Mouse (Mus musculus) hindbrain, embryonic 13.5 days (tissue): ENCODE measurements around the gene Phyhd1. TPM values are rescaled to one million over a fixed set of nuclear protein-coding genes. Genes with fewer than 3 reads are reported as not detected.

Source experiments
- ATAC-seq: fragments of 200-750 bp; cut with Nextera tagmentation; 2 replicates; pipeline ENCODE4 v1.8.0; 2017; ENCODE audit warnings: moderate TSS enrichment; ENCODE audit not compliant: low FRiP score
- H3K27ac ChIP-seq: fragments of 300-500 bp; sonication (generic); 2 replicates; pipeline ENCODE4 v1.5.1; 2015; ENCODE audit warnings: inconsistent platforms, mild to moderate bottlenecking, moderate library complexity
- H3K27me3 ChIP-seq: fragments of 300-500 bp; sonication (generic); 2 replicates; pipeline ENCODE4 v1.6.1; 2015; ENCODE audit warnings: mild to moderate bottlenecking, inconsistent platforms
- H3K36me3 ChIP-seq: fragments of 300-500 bp; sonication (generic); 2 replicates; pipeline ENCODE4 v1.6.1; 2015; ENCODE audit warnings: mild to moderate bottlenecking, inconsistent platforms
- H3K4me1 ChIP-seq: fragments of 300-500 bp; sonication (generic); replicated peaks from 2 replicates; pipeline ENCODE4 v1.6.1; 2015; ENCODE audit warnings: inconsistent platforms
- H3K4me2 ChIP-seq: fragments of 300-500 bp; sonication (generic); 2 replicates; pipeline ENCODE4 v1.6.1; 2015; ENCODE audit warnings: inconsistent platforms, mild to moderate bottlenecking, moderate library complexity
- H3K4me3 ChIP-seq: fragments of 300-500 bp; sonication (generic); 2 replicates; pipeline ENCODE4 v1.5.1; 2015; ENCODE audit warnings: mild to moderate bottlenecking, inconsistent platforms
- H3K9ac ChIP-seq: fragments of 300-500 bp; sonication (generic); 2 replicates; pipeline ENCODE4 v1.6.1; 2015; ENCODE audit warnings: mild to moderate bottlenecking, inconsistent platforms
- H3K9me3 ChIP-seq: fragments of 300-500 bp; sonication (generic); 2 replicates; pipeline ENCODE4 v1.6.1; 2016; ENCODE audit warnings: inconsistent platforms
- WGBS: fragments of 180-500 bp; shearing (Covaris S2); methylation state at CpG from one replicate; pipeline ENCODE4 v1.1.7; 2015; 5-methylcytosine and 5-hydroxymethylcytosine counted together
- polyA plus RNA-seq: library from polyadenylated mRNA; unstranded; fragments of >200 nt; fragmentation: Nextera tagmentation; extraction: Ambion mirVana; gene quantifications from 2 replicates; pipeline ENCODE4 v1.2.1, GENCODE M21; 2015

Phyhd1 gene
- polyA plus RNA-seq, 1 experiment from 2014 or later, result 8.3 TPM

GRCm38 (mm10) chr2:30311481-30311880 is 45.5 kb downstream of the Phyhd1 start:
- Histone ChIP-seq H3K4me3 (no peak overlapping the region), H3K4me2 (no peak overlapping the region)
- 98% methylated on average over 2 of the region's 2 CpGs for WGBS

GRCm38 (mm10) chr2:30316136-30316535 is 50.1 kb downstream of the Phyhd1 start:
- 94% methylated on average over 4 of the region's 4 CpGs for WGBS
- no peak overlapping the region for H3K4me3 ChIP-seq

More at GRCm38 (mm10) chr2:30311481-30311880, 45.5 kb downstream of the Phyhd1 start:
- Histone ChIP-seq H3K27me3 (no peaks in the 10 kb centered on the region), H3K27ac (no peak overlapping the region), H3K9ac (no peak overlapping the region), H3K4me1 (no peaks in the 10 kb centered on the region), H3K9me3 (no peaks in the 10 kb centered on the region), H3K36me3 (peaks cover 98% of the 10 kb centered on the region)
- ATAC-seq, result no peak

DNA sequence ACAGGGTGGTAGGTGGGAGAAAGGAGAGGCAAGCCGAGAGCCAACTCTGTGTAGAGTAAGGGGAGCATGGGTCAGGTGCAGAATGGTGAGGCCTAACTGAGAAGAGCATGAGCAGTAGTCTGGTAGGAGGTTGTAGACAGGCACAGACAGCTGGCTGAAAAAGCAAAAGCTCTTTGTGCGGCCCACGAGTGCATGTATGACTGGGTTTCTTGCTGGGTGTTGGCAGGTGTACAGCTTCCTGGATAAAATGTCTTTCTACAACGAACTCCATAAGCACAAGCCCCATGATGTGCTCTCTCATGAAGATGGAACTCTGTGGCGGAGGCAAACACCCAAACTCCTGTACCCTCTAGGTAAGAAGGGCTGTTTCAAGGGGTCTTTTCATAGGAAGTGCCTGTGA is 51.0 kb downstream of the Phyhd1 start:
- H3K9me3 ChIP-seq, result no peaks in the 10 kb centered on the region
- no peak overlapping the region for H3K9ac ChIP-seq
- ATAC-seq, result no peak
- H3K27me3 ChIP-seq, result no peaks in the 10 kb centered on the region
- WGBS, result 95% methylated on average over 5 of the region's 5 CpGs
- no peak overlapping the region for H3K4me3 ChIP-seq
- H3K4me1 ChIP-seq, result no peaks in the 10 kb centered on the region
- no peak overlapping the region for H3K27ac ChIP-seq
- peaks cover 95% of the 10 kb centered on the region for H3K36me3 ChIP-seq
- H3K4me2 ChIP-seq, result no peak overlapping the region

More at GRCm38 (mm10) chr2:30316136-30316535, 50.1 kb downstream of the Phyhd1 start:
- Histone ChIP-seq H3K27ac (no peak overlapping the region), H3K27me3 (no peaks in the 10 kb centered on the region), H3K4me2 (no peak overlapping the region), H3K9me3 (no peaks in the 10 kb centered on the region), H3K4me1 (no peaks in the 10 kb centered on the region), H3K36me3 (peaks cover 93% of the 10 kb centered on the region), H3K9ac (no peak overlapping the region)
- no peak for ATAC-seq

DNA sequence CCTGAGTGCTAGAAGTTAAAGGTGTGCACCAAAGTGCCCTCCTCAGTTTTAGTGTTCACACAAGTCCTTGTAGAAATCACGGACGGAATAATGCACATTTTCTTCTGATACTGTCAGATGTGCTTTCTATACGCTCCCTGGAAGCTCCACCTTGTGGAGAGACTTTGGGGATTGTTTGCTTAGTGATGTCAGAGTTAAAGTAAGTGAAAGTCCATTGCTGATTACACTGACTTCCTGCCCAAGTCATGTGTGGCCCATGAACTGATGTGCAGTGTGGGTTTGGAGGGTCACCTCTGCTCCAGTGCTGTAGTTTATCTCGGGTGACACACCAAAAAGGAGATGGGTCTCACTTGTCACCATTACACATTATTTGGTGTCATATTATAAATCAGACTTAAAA is 53.3 kb downstream of the Phyhd1 start:
- no peak overlapping the region for H3K9ac ChIP-seq
- ATAC-seq, result no peak
- no peak overlapping the region for H3K4me3 ChIP-seq
- 93% methylated on average over 4 of the region's 4 CpGs for WGBS
- H3K9me3 ChIP-seq, result no peaks in the 10 kb centered on the region
- no peaks in the 10 kb centered on the region for H3K27me3 ChIP-seq
- H3K4me1 ChIP-seq, result no peaks in the 10 kb centered on the region
- peaks cover 95% of the 10 kb centered on the region for H3K36me3 ChIP-seq
- no peak overlapping the region for H3K4me2 ChIP-seq
- H3K27ac ChIP-seq, result no peak overlapping the region

DNA sequence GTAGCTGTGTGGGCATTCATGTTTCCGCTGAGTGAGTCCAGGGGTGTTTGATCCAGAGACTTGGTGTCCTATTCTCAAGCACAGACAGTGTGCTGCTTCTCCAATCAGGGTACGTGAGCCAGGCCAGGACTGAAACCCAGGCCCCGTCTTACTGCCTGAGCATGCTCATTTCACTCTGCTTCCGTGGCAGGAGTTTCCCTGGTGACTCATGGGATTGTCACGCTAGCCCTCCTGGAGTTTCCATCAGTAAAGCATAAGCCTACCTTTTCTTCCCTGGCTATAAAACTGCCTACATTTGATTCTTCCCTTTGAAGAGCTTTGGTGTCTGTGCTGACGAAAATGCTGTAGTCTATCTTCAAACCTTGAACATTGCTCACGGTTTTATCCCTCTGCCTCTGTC is 57.1 kb downstream of the Phyhd1 start:
- ATAC-seq, result no peak
- Histone ChIP-seq H3K4me2 (no peak overlapping the region), H3K27me3 (no peaks in the 10 kb centered on the region), H3K4me1 (no peaks in the 10 kb centered on the region), H3K27ac (no peak overlapping the region), H3K9ac (no peak overlapping the region), H3K4me3 (no peak overlapping the region), H3K36me3 (peaks cover 95% of the 10 kb centered on the region), H3K9me3 (no peaks in the 10 kb centered on the region)
- WGBS, result 90% methylated on average over 7 of the region's 7 CpGs

DNA sequence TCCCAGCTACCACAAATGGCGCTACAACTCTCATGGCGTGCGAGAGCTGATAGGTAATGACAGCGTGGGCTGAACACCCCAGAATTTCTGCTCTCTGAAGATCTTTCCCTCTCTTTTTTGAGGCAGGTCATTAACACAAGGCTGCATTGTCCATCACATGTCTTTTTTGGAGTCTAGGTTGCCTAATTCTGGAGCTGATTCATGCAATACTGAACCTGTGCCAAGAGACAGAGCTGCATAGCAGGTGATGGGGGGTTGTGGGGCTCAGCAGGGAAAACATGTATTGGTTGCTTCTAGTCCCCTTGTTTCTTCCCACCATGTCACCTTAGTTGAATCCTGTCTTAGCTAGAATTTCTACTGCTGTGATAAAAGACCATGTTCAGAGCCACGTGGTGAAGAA is 59.3 kb downstream of the Phyhd1 start:
- WGBS, result 93% methylated on average over 5 of the region's 5 CpGs

GRCm38 (mm10) chr2:30327276-30327675 is 61.3 kb downstream of the Phyhd1 start:
- H3K4me3 ChIP-seq, result no peak overlapping the region
- no peak overlapping the region for H3K27ac ChIP-seq
- H3K36me3 ChIP-seq, result peaks cover 98% of the 10 kb centered on the region
- no peaks in the 10 kb centered on the region for H3K27me3 ChIP-seq
- H3K4me1 ChIP-seq, result no peaks in the 10 kb centered on the region
- WGBS, result 94% methylated on average over 7 of the region's 7 CpGs
- no peaks in the 10 kb centered on the region for H3K9me3 ChIP-seq
- ATAC-seq, result no peak
- H3K9ac ChIP-seq, result no peak overlapping the region
- H3K4me2 ChIP-seq, result no peak overlapping the region

More for the DNA sequence above, 59.3 kb downstream of the Phyhd1 start:
- Histone ChIP-seq H3K4me3 (no peak overlapping the region), H3K9me3 (no peaks in the 10 kb centered on the region), H3K9ac (no peak overlapping the region), H3K4me2 (no peak overlapping the region), H3K27ac (no peak overlapping the region), H3K27me3 (no peaks in the 10 kb centered on the region), H3K4me1 (no peaks in the 10 kb centered on the region), H3K36me3 (peaks cover 98% of the 10 kb centered on the region)
- ATAC-seq, result no peak

DNA sequence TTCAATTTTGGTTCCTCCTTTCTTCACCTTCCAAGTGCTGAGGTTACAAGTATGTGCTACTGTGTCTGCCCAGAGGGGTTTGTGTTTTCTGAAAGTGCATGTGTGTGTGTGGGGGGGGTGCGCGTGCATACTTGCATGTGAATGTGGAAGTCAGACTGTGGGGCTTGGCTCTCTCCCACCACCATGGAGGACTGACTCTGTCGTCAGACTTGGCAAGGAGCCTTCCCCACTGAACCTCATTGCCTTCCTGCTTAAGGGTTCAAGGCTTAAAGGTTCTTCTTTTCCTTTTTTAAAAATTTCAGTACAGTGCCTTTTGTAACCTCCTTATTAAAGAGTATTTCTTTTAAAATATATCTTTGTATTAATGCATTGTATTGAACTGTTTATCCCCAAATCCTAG is 62.8 kb downstream of the Phyhd1 start:
- no peak overlapping the region for H3K9ac ChIP-seq
- no peak overlapping the region for H3K4me2 ChIP-seq
- H3K27me3 ChIP-seq, result no peaks in the 10 kb centered on the region
- no peak for ATAC-seq
- no peak overlapping the region for H3K4me3 ChIP-seq
- no peaks in the 10 kb centered on the region for H3K9me3 ChIP-seq
- no peaks in the 10 kb centered on the region for H3K4me1 ChIP-seq
- H3K36me3 ChIP-seq, result peaks cover 98% of the 10 kb centered on the region
- no peak overlapping the region for H3K27ac ChIP-seq
- WGBS, result 90% methylated on average over 3 of the region's 3 CpGs

Other genes starting within 250 kb of the Phyhd1 start
- gene Wdr34, start 217.3 kb upstream of the Phyhd1 start, polyA plus RNA-seq, result 64.2 and 67.0 TPM in 2 replicates
- gene Set, start 208.8 kb upstream of the Phyhd1 start, polyA plus RNA-seq, result 400 TPM in 2 replicates
- 1.9 and 2.3 TPM in 2 replicates for gene Pkn3, start 188.5 kb upstream of the Phyhd1 start, polyA plus RNA-seq
- 24.2 TPM in 2 replicates for gene Zdhhc12, start 172.6 kb upstream of the Phyhd1 start, polyA plus RNA-seq
- 14.1 and 15.2 TPM in 2 replicates for gene Zer1, start 141.6 kb upstream of the Phyhd1 start, polyA plus RNA-seq
- gene Tbc1d13, start 132.5 kb upstream of the Phyhd1 start, polyA plus RNA-seq, result 11.9 and 14.6 TPM in 2 replicates
- 14.3 and 19.3 TPM in 2 replicates for gene Endog, start 94.7 kb upstream of the Phyhd1 start, polyA plus RNA-seq
- 58.1 and 58.4 TPM in 2 replicates for gene Spout1, start 87.7 kb upstream of the Phyhd1 start, polyA plus RNA-seq
- 14.5 and 14.8 TPM in 2 replicates for gene Kyat1, start 60.4 kb upstream of the Phyhd1 start, polyA plus RNA-seq
- 59.8 TPM in 2 replicates for gene Lrrc8a, start 28.5 kb upstream of the Phyhd1 start, polyA plus RNA-seq
- gene Gm28035, start 25.6 kb upstream of the Phyhd1 start, polyA plus RNA-seq, result 0.10 and 0.36 TPM in 2 replicates
- not detected in 2 replicates for gene Gm28038, start 14.8 kb downstream of the Phyhd1 start, polyA plus RNA-seq
- 33.7 TPM in 2 replicates for gene Dolk, start 20.1 kb downstream of the Phyhd1 start, polyA plus RNA-seq
- 21.6 and 24.0 TPM in 2 replicates for gene Nup188, start 20.2 kb downstream of the Phyhd1 start, polyA plus RNA-seq
- gene Sh3glb2, start 93.1 kb downstream of the Phyhd1 start, polyA plus RNA-seq, result 146 and 160 TPM in 2 replicates
- 27.0 and 33.1 TPM in 2 replicates for gene Miga2, start 98.0 kb downstream of the Phyhd1 start, polyA plus RNA-seq
- 51.2 and 53.9 TPM in 2 replicates for gene Dolpp1, start 126.1 kb downstream of the Phyhd1 start, polyA plus RNA-seq
- 22.1 and 24.0 TPM in 2 replicates for gene Crat, start 149.6 kb downstream of the Phyhd1 start, polyA plus RNA-seq
- 129 and 133 TPM in 2 replicates for gene Ptpa, start 149.8 kb downstream of the Phyhd1 start, polyA plus RNA-seq
- gene Ier5l, start 208.0 kb downstream of the Phyhd1 start, polyA plus RNA-seq, result 2.1 and 2.9 TPM in 2 replicates